7 mouse cellular contexts compared by ENCODE assay signal in genomic region chr17:79714931-79715637, GRCm38 (mm10). TPM values are rescaled to one million over a fixed set of nuclear protein-coding genes. Genes with fewer than 3 reads are reported as not detected.
DNase-seq lines count a peak whose midpoint lies in the region; ATAC-seq and TF ChIP-seq lines count a peak whose summit lies in the region.

Cyp1b1 (minus strand) TSS chr17:79715061.

- TF ChIP-seq RAD21 in CH12.LX (IDR thresholded peaks at IDR 0.05; ENCODE audit: low read depth, low read length): no peak

- in situ Hi-C loops in CH12.LX (cut with MboI; ENCODE audit: low pct_ligation_motif_present, low pct_unique_long_range_greater_than_20kb, low sequenced_read_pairs): loop anchor here (5.0 to 25.0 kb wide), 2 partner anchors 53 to 472 kb away; no protein-coding TSS in a partner anchor

- H3K9me3 ChIP-seq in CH12.LX (replicated peaks; ENCODE audit: low read length): peaks cover 8% of the 10 kb centered on the region
- H3K9me3 ChIP-seq in embryonic facial prominence, embryonic 15.5 days (replicated peaks): no peaks in the 10 kb centered on the region
- H3K9me3 ChIP-seq in hindbrain, embryonic 15.5 days: no peaks in the 10 kb centered on the region
- no peaks in the 10 kb centered on the region for H3K9me3 ChIP-seq in liver, postnatal 0 days (ENCODE audit: low read length)

- no peak within 1 kb of the TSS for H3K27ac ChIP-seq in CH12.LX (ENCODE audit: insufficient read depth, low read depth)
- no peak within 1 kb of the TSS for H3K27ac ChIP-seq in embryonic facial prominence, embryonic 15.5 days (replicated peaks)
- H3K27ac ChIP-seq in hindbrain, embryonic 15.5 days (replicated peaks): no peak within 1 kb of the TSS
- no peak within 1 kb of the TSS for H3K27ac ChIP-seq in liver, postnatal 0 days (ENCODE audit: low read depth)

- H3K79me2 ChIP-seq in C2C12 (ENCODE audit: control insufficient read depth, insufficient read depth): peaks cover 46% of the 10 kb centered on the region
- no peaks in the 10 kb centered on the region for H3K79me2 ChIP-seq in CH12.LX (replicated peaks; ENCODE audit: control insufficient read depth, extremely low read depth, insufficient read depth, poor library complexity, severe bottlenecking)

- under 1% methylated on average over 31 of the region's 31 CpGs for WGBS in embryonic facial prominence, embryonic 15.5 days
- under 1% methylated on average over 31 of the region's 31 CpGs for WGBS in hindbrain, embryonic 15.5 days
- 1% methylated on average over 31 of the region's 31 CpGs for WGBS in liver, postnatal 0 days (ENCODE audit: insufficient replicate concordance)

- H3K4me2 ChIP-seq in CH12.LX (ENCODE audit: insufficient read depth, low read depth, poor library complexity, severe bottlenecking): peak within 1 kb of the TSS; percentile 42
- peak within 1 kb of the TSS; percentile 89 for H3K4me2 ChIP-seq in embryonic facial prominence, embryonic 15.5 days (replicated peaks)
- H3K4me2 ChIP-seq in hindbrain, embryonic 15.5 days: peak within 1 kb of the TSS; percentile 93
- H3K4me2 ChIP-seq in liver, postnatal 0 days (ENCODE audit: low read depth, low read length): peak within 1 kb of the TSS; percentile 70

- dilution Hi-C loops in CH12.LX (cut with MboI; ENCODE audit: extremely low pct_ligation_motif_present, extremely low pct_unique_long_range_greater_than_20kb, low sequenced_read_pairs): no loop called here

- peak within 1 kb of the TSS; percentile 46 for H3ac ChIP-seq in C2C12 (ENCODE audit: control insufficient read depth, insufficient read length, low read depth)

- no peak for TF ChIP-seq EP300 in CH12.LX (IDR thresholded peaks at IDR 0.05; ENCODE audit: low read length)
- no peak for TF ChIP-seq EP300 in liver, postnatal 0 days (IDR thresholded peaks at IDR 0.05; ENCODE audit: low read depth)

- no peak for DNase-seq in CH12.LX (ENCODE audit: extremely low read depth)
- no peak for DNase-seq in liver, postnatal 0 days
- DNase-seq in layer of hippocampus, adult 11-12 months (ENCODE audit: low spot score): no peak

- no peak for ATAC-seq in embryonic facial prominence, embryonic 15.5 days (ENCODE audit: insufficient number of reproducible peaks, low FRiP score, low TSS enrichment, low read depth)
- ATAC-seq in hindbrain, embryonic 15.5 days (ENCODE audit: low FRiP score, low read depth): peak; percentile 28
- ATAC-seq in liver, postnatal 0 days: no peak
- ATAC-seq in activated CD4-positive, CD25-positive, alpha-beta regulatory T cell, adult 4 months: no peak

- H3K27me3 ChIP-seq in C2C12 (ENCODE audit: control insufficient read depth, insufficient read depth, insufficient read length): no peaks in the 10 kb centered on the region
- H3K27me3 ChIP-seq in CH12.LX (replicated peaks): peaks cover 29% of the 10 kb centered on the region
- peaks cover 60% of the 10 kb centered on the region for H3K27me3 ChIP-seq in embryonic facial prominence, embryonic 15.5 days
- H3K27me3 ChIP-seq in hindbrain, embryonic 15.5 days: peaks cover 64% of the 10 kb centered on the region
- peaks cover 72% of the 10 kb centered on the region for H3K27me3 ChIP-seq in liver, postnatal 0 days (ENCODE audit: insufficient read depth, low read length)

- no peak for TF ChIP-seq CTCF in C2C12 (IDR thresholded peaks at IDR 0.05; ENCODE audit: control insufficient read depth, insufficient read depth, insufficient read length)
- TF ChIP-seq CTCF in CH12.LX (conservative IDR thresholded peaks at IDR 0.05 in 1 of 2, IDR thresholded peaks at IDR 0.05 in 1 of 2; ENCODE audit: low read depth in 2 of 2, low read length in 2 of 2): no peak
- TF ChIP-seq CTCF in liver, postnatal 0 days (IDR thresholded peaks at IDR 0.05; ENCODE audit: low read depth): no peak

- peaks cover 0 to 6% of the 10 kb centered on the region in 2 experiments; a peak in 1 of 4 replicates for H3K4me1 ChIP-seq in CH12.LX (ENCODE audit: control insufficient read depth in 1 of 2, insufficient read depth in 2 of 2)
- peaks cover 36% of the 10 kb centered on the region for H3K4me1 ChIP-seq in embryonic facial prominence, embryonic 15.5 days
- H3K4me1 ChIP-seq in hindbrain, embryonic 15.5 days (replicated peaks): peaks cover 37% of the 10 kb centered on the region
- H3K4me1 ChIP-seq in liver, postnatal 0 days (ENCODE audit: insufficient read depth): peaks cover 13% of the 10 kb centered on the region

- H3K9ac ChIP-seq in CH12.LX (ENCODE audit: insufficient read depth, low read depth): peak within 1 kb of the TSS; percentile 7; the same call in 1 of the 2 replicates
- H3K9ac ChIP-seq in embryonic facial prominence, embryonic 15.5 days: 0 out of 2 replicates have a peak within 1 kb of the TSS, but pooled peaks have one; percentile 18
- H3K9ac ChIP-seq in hindbrain, embryonic 15.5 days: peak within 1 kb of the TSS; percentile 48
- no peak within 1 kb of the TSS for H3K9ac ChIP-seq in liver, postnatal 0 days (replicated peaks)

- H3K36me3 ChIP-seq in C2C12 (ENCODE audit: control insufficient read depth, insufficient read depth) (peaks cover 17% of the 10 kb centered on the region), CH12.LX (replicated peaks in 1 of 2; ENCODE audit: control insufficient read depth in 1 of 2, insufficient read depth in 1 of 2, low read length in 1 of 2) (no peaks in the 10 kb centered on the region)
- no peaks in the 10 kb centered on the region for H3K36me3 ChIP-seq in embryonic facial prominence, embryonic 15.5 days
- no peaks in the 10 kb centered on the region for H3K36me3 ChIP-seq in hindbrain, embryonic 15.5 days
- H3K36me3 ChIP-seq in liver, postnatal 0 days (replicated peaks; ENCODE audit: insufficient read depth, low read length): no peaks in the 10 kb centered on the region

- TF ChIP-seq POLR2A in CH12.LX (IDR thresholded peaks at IDR 0.05; ENCODE audit: low read depth, low read length): no peak

- H3K79me3 ChIP-seq in C2C12 (ENCODE audit: low read depth): peaks cover 24% of the 10 kb centered on the region

- H3K4me3 ChIP-seq in C2C12 (ENCODE audit: insufficient read depth, poor library complexity, severe bottlenecking) (peak within 1 kb of the TSS; percentile 44), CH12.LX (replicated peaks in 1 of 3; ENCODE audit: low read depth in 2 of 3, low read length in 2 of 3, poor library complexity in 1 of 3) (peak within 1 kb of the TSS in 2 of 3 experiments; percentile 23 to 43)
- peak within 1 kb of the TSS; percentile 47 for H3K4me3 ChIP-seq in embryonic facial prominence, embryonic 15.5 days (replicated peaks)
- peak within 1 kb of the TSS; percentile 43 for H3K4me3 ChIP-seq in hindbrain, embryonic 15.5 days
- H3K4me3 ChIP-seq in liver, postnatal 0 days (ENCODE audit: low read depth, low read length): peak within 1 kb of the TSS; percentile 35

TF ChIP-seq in C2C12, 6 proteins besides CTCF, POLR2A, EP300 and RAD21:
- no peak for TF ChIP-seq USF1 (IDR thresholded peaks at IDR 0.05; ENCODE audit: low read depth)
- TF ChIP-seq MYOD1 (IDR thresholded peaks at IDR 0.05; ENCODE audit: control insufficient read depth, insufficient read length, low read depth): no peak
- TF ChIP-seq MAX (IDR thresholded peaks at IDR 0.05): no peak
TF ChIP-seq in C2C12: peak in this region for 0.

TF ChIP-seq in CH12.LX, 34 proteins besides CTCF, POLR2A, EP300 and RAD21:
- TF ChIP-seq ZMIZ1 (IDR thresholded peaks at IDR 0.05; ENCODE audit: low read depth, low read length) (no peak), MYC (IDR thresholded peaks at IDR 0.05; ENCODE audit: low read depth, low read length) (no peak), ZC3H11A (IDR thresholded peaks at IDR 0.05; ENCODE audit: low read depth, low read length) (no peak), MAZ (IDR thresholded peaks at IDR 0.05; ENCODE audit: low read depth, low read length) (no peak), TCF12 (IDR thresholded peaks at IDR 0.05; ENCODE audit: low read depth, low read length) (no peak), RCOR1 (conservative IDR thresholded peaks at IDR 0.05; ENCODE audit: low read depth, low read length) (no peak), MXI1 (IDR thresholded peaks at IDR 0.05; ENCODE audit: low read depth, low read length) (no peak), ZKSCAN1 (IDR thresholded peaks at IDR 0.05; ENCODE audit: borderline replicate concordance, low read depth, low read length) (no peak), JUN (IDR thresholded peaks at IDR 0.05; ENCODE audit: insufficient read depth, low read depth, low read length) (no peak), ZNF384 (IDR thresholded peaks at IDR 0.05; ENCODE audit: low read depth, low read length) (no peak), HCFC1 (IDR thresholded peaks at IDR 0.05; ENCODE audit: low read depth, low read length) (no peak)

RNA-seq across cellular contexts. Expression of gene Cyp1b1, which starts in this region (rescaled TPM):
- polyA plus RNA-seq in C2C12 (2012; fragmentation: generic; extraction: Trizol) (8.8 TPM), CH12.LX (2012; ENCODE audit: insufficient read length, low read depth) (not detected in 2 replicates)
- total RNA-seq in CH12.LX (2012; rRNA removed) (not detected in 2 replicates), CH12.LX (2014; rRNA removed) (not detected in 2 replicates)
- 4.9 and 6.7 TPM in 2 replicates for polyA plus RNA-seq in embryonic facial prominence, embryonic 15.5 days (2015; fragmentation: Nextera tagmentation; extraction: Ambion mirVana)
- polyA plus RNA-seq in hindbrain, embryonic 15.5 days (2015; fragmentation: Nextera tagmentation; extraction: Ambion mirVana): 8.1 and 8.7 TPM in 2 replicates
- 0.14 and 0.20 TPM in 2 replicates for polyA plus RNA-seq in liver, postnatal 0 days (2015; fragmentation: Nextera tagmentation; extraction: Ambion mirVana)
- not detected for polyA plus RNA-seq in activated CD4-positive, CD25-positive, alpha-beta regulatory T cell, adult 4 months (2017; shearing (Covaris generic))

Comparison
In these comparisons a context has a peak if more than half of its experiments do, and no peak if none do; other contexts are left out.
1. H3K4me2 ChIP-seq: peak in every context shown above with its lines; median percentile 93 in hindbrain, embryonic 15.5 days; 89 in embryonic facial prominence, embryonic 15.5 days; 70 in liver, postnatal 0 days; 42 in CH12.LX.